Mouse (Mus musculus): ENCODE results near the gene Gpr108. TPM values are rescaled to one million over a fixed set of nuclear protein-coding genes. Genes with fewer than 3 reads are reported as not detected.

Gpr108 gene
- polyA plus RNA-seq (2012; ENCODE audit: insufficient read depth, low replicate concordance) = 30.6 and 33.1 TPM in 2 replicates

DNA sequence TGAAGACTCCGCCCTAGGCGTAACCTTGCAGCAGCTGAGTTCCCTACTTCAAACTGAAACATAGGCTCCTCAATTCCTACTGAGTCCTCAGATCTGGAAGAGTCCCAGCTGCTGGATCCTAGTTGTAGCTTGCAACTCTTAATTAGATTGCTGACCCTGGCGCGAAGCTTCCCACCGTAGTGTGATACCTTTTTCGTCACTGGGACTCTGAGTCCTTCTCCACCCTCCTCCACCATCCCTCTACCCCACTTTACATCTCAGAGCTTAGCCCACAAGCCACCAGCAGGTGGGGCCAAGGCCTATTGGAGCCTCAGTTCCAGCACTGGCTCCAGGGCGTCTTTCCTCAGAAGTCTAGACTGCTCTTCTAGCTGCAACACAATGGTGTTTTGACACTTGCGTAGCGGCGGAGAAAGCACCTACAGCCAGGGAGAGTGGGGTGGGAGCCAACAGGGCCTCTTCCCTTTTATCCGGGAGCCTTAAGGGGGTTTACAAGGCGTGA lies at the start of gene Gpr108:
Gene Gpr108 (minus strand): TSS at position 246 of the 499 bp plus-strand sequence.
- Histone ChIP-seq H3K4me1 (peaks cover 73% of the 10 kb centered on the region), H3K4me3 (replicated peaks) (peak within 1 kb of the TSS; percentile 100), H3K27me3 (replicated peaks) (no peaks in the 10 kb centered on the region), H3K36me3 (replicated peaks; ENCODE audit: low read length) (peaks cover 46% of the 10 kb centered on the region), H3K9me3 (no peaks in the 10 kb centered on the region)
- TF ChIP-seq FLI1 (IDR thresholded peaks at IDR 0.05; ENCODE audit: low read length) = no peak
- no peak for TF ChIP-seq GATA1 (IDR thresholded peaks at IDR 0.05; ENCODE audit: borderline replicate concordance, low read length)

DNA sequence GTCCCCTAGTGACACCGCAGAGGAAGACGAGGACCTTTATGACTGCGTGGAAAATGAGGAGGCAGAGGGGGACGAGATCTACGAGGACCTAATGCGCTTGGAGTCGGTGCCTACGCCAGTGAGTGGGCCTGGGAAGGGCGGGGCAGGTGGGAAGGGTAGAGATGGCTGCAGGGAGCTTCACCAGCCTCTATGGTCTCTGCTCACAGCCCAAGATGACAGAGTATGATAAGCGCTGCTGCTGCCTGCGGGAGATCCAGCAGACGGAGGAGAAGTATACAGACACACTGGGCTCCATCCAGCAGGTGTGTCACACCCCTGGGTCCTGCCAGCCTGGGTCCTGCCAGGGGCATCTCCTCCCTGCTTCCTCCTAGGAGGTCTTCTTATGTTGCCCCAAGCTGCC lies 48.8 kb upstream of the Gpr108 start:
- peaks cover 98% of the 10 kb centered on the region for H3K36me3 ChIP-seq (replicated peaks; ENCODE audit: low read length)
- no peaks in the 10 kb centered on the region for H3K27me3 ChIP-seq (replicated peaks)
- H3K9me3 ChIP-seq = no peaks in the 10 kb centered on the region
- peaks cover 84% of the 10 kb centered on the region for H3K4me1 ChIP-seq
- TF ChIP-seq FLI1 (IDR thresholded peaks at IDR 0.05; ENCODE audit: low read length) = no peak
- no peak for TF ChIP-seq GATA1 (IDR thresholded peaks at IDR 0.05; ENCODE audit: borderline replicate concordance, low read length)
- H3K4me3 ChIP-seq (replicated peaks) = no peak overlapping the region

DNA sequence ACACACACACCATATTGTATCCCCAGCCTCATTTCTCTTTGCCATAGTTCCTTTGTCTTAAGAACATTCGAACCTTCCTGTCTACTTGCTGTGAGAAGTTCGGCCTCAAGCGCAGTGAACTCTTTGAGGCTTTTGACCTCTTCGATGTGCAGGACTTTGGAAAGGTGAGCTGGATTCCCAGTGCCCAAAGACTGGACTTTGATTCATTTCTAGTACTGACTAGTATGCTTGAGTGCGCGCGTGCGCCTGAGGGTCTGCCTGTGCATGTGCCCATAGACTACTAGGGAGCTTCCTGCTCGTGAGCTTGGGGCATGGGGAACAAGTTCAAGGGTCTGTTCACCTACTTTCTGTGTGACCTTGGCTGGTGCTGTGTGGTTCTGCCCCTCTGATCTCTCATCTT lies 47.7 kb upstream of the Gpr108 start:
- Histone ChIP-seq H3K9me3 (no peaks in the 10 kb centered on the region), H3K36me3 (replicated peaks; ENCODE audit: low read length) (peaks cover 98% of the 10 kb centered on the region), H3K27me3 (replicated peaks) (no peaks in the 10 kb centered on the region), H3K4me1 (peaks cover 87% of the 10 kb centered on the region), H3K4me3 (replicated peaks) (no peak overlapping the region)
- TF ChIP-seq FLI1 (IDR thresholded peaks at IDR 0.05; ENCODE audit: low read length) = no peak
- TF ChIP-seq GATA1 (IDR thresholded peaks at IDR 0.05; ENCODE audit: borderline replicate concordance, low read length) = no peak

DNA sequence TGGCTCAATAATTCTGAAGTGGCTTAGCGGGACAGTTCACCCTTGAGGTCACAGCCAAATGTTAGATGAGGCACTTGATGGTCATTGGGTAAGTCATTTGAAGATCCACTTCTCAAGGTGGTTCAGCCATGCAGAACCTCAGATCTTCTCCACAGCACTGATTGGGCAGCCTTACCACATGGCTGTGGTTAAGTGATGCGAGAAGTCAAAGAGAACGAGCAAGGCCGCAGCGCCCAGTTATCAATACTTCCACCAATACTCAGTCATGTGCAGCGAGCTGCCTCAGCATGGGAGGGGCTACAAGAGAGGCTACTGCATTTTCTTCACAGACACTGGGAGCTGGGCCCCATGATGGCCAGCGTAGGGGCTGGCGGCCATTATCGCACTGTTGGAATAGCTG lies 44.7 kb upstream of the Gpr108 start:
- Histone ChIP-seq H3K9me3 (peaks cover 5% of the 10 kb centered on the region; the same call in 1 of the 2 replicates), H3K27me3 (replicated peaks) (no peaks in the 10 kb centered on the region), H3K36me3 (replicated peaks; ENCODE audit: low read length) (peaks cover 91% of the 10 kb centered on the region), H3K4me1 (peaks cover 97% of the 10 kb centered on the region), H3K4me3 (replicated peaks) (no peak overlapping the region)
- no peak for TF ChIP-seq GATA1 (IDR thresholded peaks at IDR 0.05; ENCODE audit: borderline replicate concordance, low read length)
- no peak for TF ChIP-seq FLI1 (IDR thresholded peaks at IDR 0.05; ENCODE audit: low read length)

DNA sequence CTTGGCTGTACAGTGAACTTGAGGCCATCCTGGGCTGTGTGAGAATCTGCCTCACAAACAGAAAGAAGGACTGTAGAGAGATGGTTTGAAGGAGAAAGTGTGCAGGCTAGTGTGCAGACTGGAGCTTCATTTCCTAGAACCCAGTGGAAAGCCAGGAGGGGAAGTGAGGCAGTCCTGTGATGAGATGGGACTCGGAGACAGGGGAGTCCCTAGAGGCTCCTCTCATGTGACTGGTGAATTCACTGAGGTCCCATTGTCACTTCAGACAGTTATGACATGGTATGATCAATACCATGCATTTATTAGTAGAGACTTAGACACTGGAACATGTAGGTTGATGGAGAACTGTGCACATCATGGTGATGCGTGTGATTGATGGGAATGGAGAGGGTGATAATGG lies 44.1 kb upstream of the Gpr108 start:
- Histone ChIP-seq H3K36me3 (replicated peaks; ENCODE audit: low read length) (peaks cover 90% of the 10 kb centered on the region), H3K9me3 (peaks cover 5% of the 10 kb centered on the region; the same call in 1 of the 2 replicates), H3K4me3 (replicated peaks) (peak overlapping the region; percentile 80), H3K27me3 (replicated peaks) (no peaks in the 10 kb centered on the region), H3K4me1 (peaks cover 100% of the 10 kb centered on the region)
- no peak for TF ChIP-seq FLI1 (IDR thresholded peaks at IDR 0.05; ENCODE audit: low read length)
- no peak for TF ChIP-seq GATA1 (IDR thresholded peaks at IDR 0.05; ENCODE audit: borderline replicate concordance, low read length)

DNA sequence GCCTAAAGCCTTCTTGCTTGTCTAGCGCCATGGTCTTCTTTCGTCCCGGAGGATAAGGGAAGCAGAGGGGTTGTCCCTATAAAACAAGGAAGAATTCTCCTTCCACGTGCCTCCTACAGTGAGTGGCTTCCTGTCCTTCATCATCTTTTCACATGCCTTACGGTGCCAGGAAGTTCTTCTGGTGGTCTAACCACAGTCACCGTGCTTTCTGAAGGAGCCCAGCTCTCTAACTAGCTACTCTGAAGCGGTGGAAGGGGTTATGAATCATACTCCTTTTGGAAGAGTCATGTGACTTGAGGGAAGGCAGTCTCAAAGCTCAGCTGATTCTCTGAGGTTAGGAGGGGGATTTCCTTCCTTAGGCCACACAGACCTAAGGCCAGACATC lies 42.4 kb upstream of the Gpr108 start:
- peaks cover 86% of the 10 kb centered on the region for H3K36me3 ChIP-seq (replicated peaks; ENCODE audit: low read length)
- TF ChIP-seq FLI1 (IDR thresholded peaks at IDR 0.05; ENCODE audit: low read length) (no peak), GATA1 (IDR thresholded peaks at IDR 0.05; ENCODE audit: borderline replicate concordance, low read length) (no peak)
- H3K4me1 ChIP-seq = peaks cover 100% of the 10 kb centered on the region

DNA sequence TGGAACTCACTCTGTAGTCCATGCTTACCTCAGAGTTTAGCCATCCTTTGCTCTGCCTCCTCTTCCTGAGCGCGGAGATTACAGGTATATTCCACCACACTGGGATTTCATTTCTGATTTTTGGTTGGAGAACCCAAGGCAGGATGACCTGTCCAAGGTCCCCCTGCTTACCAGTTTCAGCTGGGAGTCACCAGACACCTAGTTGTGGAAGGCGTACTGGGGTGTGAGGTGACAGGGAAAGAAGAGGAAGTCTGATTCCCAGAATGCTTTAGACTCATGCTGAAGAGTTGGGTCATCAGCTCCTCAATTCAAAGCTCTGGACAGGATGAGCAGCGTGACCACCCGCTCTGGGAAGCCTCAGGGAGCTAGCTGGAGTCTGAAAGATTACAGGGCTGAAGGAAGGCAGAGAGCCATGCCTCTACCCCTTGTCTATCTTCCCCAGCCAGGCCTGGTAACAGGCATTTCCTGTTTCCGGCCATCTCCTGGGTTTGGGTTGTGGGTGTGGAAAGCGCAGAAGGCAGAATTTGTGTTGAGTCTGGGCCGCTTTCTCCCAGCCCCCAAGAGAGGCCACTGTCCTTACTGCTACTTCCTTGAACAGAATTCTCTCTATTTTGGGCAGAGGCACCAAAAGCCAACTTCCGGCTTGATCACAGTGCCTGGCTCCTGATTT lies 41.9 kb upstream of the Gpr108 start:
- TF ChIP-seq FLI1 (IDR thresholded peaks at IDR 0.05; ENCODE audit: low read length) (peak; percentile 98), GATA1 (IDR thresholded peaks at IDR 0.05; ENCODE audit: borderline replicate concordance, low read length) (peak; percentile 98)
- H3K9me3 ChIP-seq = peaks cover 5% of the 10 kb centered on the region; the same call in 1 of the 2 replicates
- peaks cover 86% of the 10 kb centered on the region for H3K36me3 ChIP-seq (replicated peaks; ENCODE audit: low read length)
- H3K4me3 ChIP-seq (replicated peaks) = peak overlapping the region; percentile 88
- peaks cover 100% of the 10 kb centered on the region for H3K4me1 ChIP-seq
- H3K27me3 ChIP-seq (replicated peaks) = no peaks in the 10 kb centered on the region

More for the DNA sequence above, 42.4 kb upstream of the Gpr108 start:
- Histone ChIP-seq H3K4me3 (replicated peaks) (peak overlapping the region; percentile 88), H3K9me3 (peaks cover 5% of the 10 kb centered on the region; the same call in 1 of the 2 replicates), H3K27me3 (replicated peaks) (no peaks in the 10 kb centered on the region)

DNA sequence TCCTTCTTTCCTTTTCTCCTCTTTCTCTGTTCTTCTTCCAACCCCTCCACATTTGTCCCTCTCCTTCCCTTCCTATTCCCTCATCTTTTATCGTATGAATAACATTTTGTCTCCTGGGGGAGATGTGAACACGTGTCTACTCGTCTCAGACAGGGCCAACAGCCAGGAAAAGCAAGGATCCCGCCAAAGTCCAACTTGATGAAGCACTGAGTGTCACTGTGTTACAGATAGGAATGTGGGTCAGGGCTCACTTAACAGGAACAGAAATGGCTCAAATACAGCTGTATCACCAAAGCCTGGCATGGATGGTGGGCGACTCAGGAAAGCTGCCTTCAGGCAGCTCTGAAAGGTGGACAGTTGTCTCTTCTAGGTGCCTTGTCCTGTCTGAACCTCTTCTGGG lies 41.0 kb upstream of the Gpr108 start:
- H3K36me3 ChIP-seq (replicated peaks; ENCODE audit: low read length) = peaks cover 86% of the 10 kb centered on the region
- peaks cover 100% of the 10 kb centered on the region for H3K4me1 ChIP-seq
- TF ChIP-seq GATA1 (IDR thresholded peaks at IDR 0.05; ENCODE audit: borderline replicate concordance, low read length) (no peak), FLI1 (IDR thresholded peaks at IDR 0.05; ENCODE audit: low read length) (no peak)
- no peaks in the 10 kb centered on the region for H3K27me3 ChIP-seq (replicated peaks)
- peaks cover 5% of the 10 kb centered on the region; the same call in 1 of the 2 replicates for H3K9me3 ChIP-seq
- H3K4me3 ChIP-seq (replicated peaks) = peak overlapping the region; percentile 88

DNA sequence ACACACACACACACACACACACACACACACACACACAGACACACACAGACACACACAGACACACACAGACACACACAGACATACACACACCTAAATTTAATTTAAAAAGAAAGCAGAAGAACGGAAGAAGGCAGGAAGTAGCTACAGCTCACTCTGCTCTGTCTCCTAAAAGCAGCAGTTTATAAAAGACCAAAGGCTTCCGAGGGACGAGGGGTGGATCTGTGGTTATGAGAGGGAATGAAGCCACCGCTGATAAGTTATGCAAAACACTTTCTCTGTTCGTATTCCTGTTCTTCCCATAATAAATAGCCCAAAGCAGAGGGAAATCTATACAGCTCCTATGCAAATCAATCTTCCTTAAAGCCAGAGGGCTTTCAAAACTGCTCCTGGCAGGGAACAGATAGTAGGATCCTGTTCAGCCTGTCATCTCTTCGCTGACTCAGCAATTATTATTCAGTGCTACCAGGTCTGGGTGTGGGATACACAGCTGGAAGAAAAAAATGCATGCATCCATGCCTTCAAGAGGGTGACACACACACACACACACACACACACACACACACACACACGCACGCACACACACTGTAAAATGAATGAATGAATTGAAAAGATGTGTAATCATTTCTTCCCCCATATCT lies 38.6 kb upstream of the Gpr108 start:
- Histone ChIP-seq H3K4me1 (peaks cover 100% of the 10 kb centered on the region), H3K27me3 (replicated peaks) (no peaks in the 10 kb centered on the region), H3K4me3 (replicated peaks) (peak overlapping the region; percentile 88), H3K36me3 (replicated peaks; ENCODE audit: low read length) (peaks cover 86% of the 10 kb centered on the region), H3K9me3 (peaks cover 5% of the 10 kb centered on the region; the same call in 1 of the 2 replicates)
- TF ChIP-seq GATA1 (IDR thresholded peaks at IDR 0.05; ENCODE audit: borderline replicate concordance, low read length) (peak; percentile 60; the same call in 1 of the 3 replicates), FLI1 (IDR thresholded peaks at IDR 0.05; ENCODE audit: low read length) (no peak)

DNA sequence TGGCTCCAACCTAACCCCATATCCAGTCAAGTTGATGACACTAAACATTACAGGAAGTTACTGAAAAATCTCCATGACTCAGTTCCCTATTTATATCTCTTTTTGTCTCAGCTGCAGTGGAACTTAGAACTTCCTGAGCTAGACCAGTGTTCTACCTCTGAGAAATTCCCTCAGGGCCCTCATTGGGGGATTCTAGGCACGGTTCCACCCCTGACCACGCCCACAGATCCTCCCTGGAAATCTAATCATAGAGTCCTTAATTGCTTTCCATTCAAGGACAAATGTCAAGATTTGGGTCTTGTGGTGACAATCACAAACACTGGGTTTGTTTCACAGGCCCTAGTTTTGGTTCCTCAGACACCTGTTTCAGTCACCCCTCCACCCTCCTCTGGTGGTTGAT lies 36.8 kb upstream of the Gpr108 start:
- Histone ChIP-seq H3K27me3 (replicated peaks) (no peaks in the 10 kb centered on the region), H3K4me1 (peaks cover 100% of the 10 kb centered on the region), H3K36me3 (replicated peaks; ENCODE audit: low read length) (peaks cover 92% of the 10 kb centered on the region), H3K9me3 (peaks cover 5% of the 10 kb centered on the region; the same call in 1 of the 2 replicates), H3K4me3 (replicated peaks) (peak overlapping the region; percentile 88)
- no peak for TF ChIP-seq GATA1 (IDR thresholded peaks at IDR 0.05; ENCODE audit: borderline replicate concordance, low read length)
- no peak for TF ChIP-seq FLI1 (IDR thresholded peaks at IDR 0.05; ENCODE audit: low read length)

Measured in megakaryocyte, embryonic 14.5 days (primary cell).